Mouse (Mus musculus) heart, embryonic 13.5 days (tissue): ENCODE measurements at regions not wholly inside any gene's neighbourhood (a gene's known extent, or its start where the extent isn't known, plus 50 kb on each side); places are given as distances from the start of the nearest gene placed in this dataset.

ENCODE experiments used
- ATAC-seq: fragments of 200-750 bp; cut with Nextera tagmentation; 2 replicates; pipeline ENCODE4 v1.8.0; 2017; ENCODE audit warnings: moderate TSS enrichment; ENCODE audit not compliant: insufficient number of reproducible peaks, low FRiP score, low TSS enrichment; ENCODE audit errors: extremely low read depth
- H3K27ac ChIP-seq: fragments of 300-500 bp; sonication (generic); replicated peaks from 2 replicates; pipeline ENCODE4 v1.5.1; 2015; ENCODE audit warnings: moderate library complexity, mild to moderate bottlenecking, inconsistent platforms
- H3K27me3 ChIP-seq: fragments of 300-500 bp; sonication (generic); replicated peaks from 2 replicates; pipeline ENCODE4 v1.6.1; 2015; ENCODE audit warnings: mild to moderate bottlenecking, inconsistent platforms
- H3K36me3 ChIP-seq: fragments of 300-500 bp; sonication (generic); 2 replicates; pipeline ENCODE4 v1.6.1; 2015; ENCODE audit warnings: mild to moderate bottlenecking, inconsistent platforms
- H3K4me1 ChIP-seq: fragments of 300-500 bp; sonication (generic); 2 replicates; pipeline ENCODE4 v1.6.1; 2015; ENCODE audit warnings: inconsistent platforms
- H3K4me2 ChIP-seq: fragments of 300-500 bp; sonication (generic); 2 replicates; pipeline ENCODE4 v1.6.1; 2015; ENCODE audit warnings: inconsistent platforms, mild to moderate bottlenecking, moderate library complexity
- H3K4me3 ChIP-seq: fragments of 300-500 bp; sonication (generic); 2 replicates; pipeline ENCODE4 v1.5.1; 2015; ENCODE audit warnings: moderate library complexity, mild to moderate bottlenecking, inconsistent platforms
- H3K9ac ChIP-seq: fragments of 300-500 bp; sonication (generic); 2 replicates; pipeline ENCODE4 v1.6.1; 2015; ENCODE audit warnings: inconsistent platforms, mild to moderate bottlenecking, moderate library complexity
- H3K9me3 ChIP-seq: fragments of 300-500 bp; sonication (generic); 2 replicates; pipeline ENCODE4 v1.6.1; 2016; ENCODE audit warnings: inconsistent platforms
- WGBS: fragments of 180-500 bp; shearing (Covaris S2); methylation state at CpG from one replicate; pipeline ENCODE4 v1.1.7; 2015; ENCODE audit warnings: mixed read lengths; 5-methylcytosine and 5-hydroxymethylcytosine counted together

- WGBS: 87% methylated on average over 4 of the region's 4 CpGs
- no peak for ATAC-seq
- H3K4me2 ChIP-seq: no peak overlapping the region
Observed at GRCm38 (mm10) chr6:94900862-94901261, 200.9 kb upstream of the Lrig1 start.

GRCm38 (mm10) chr6:94898881-94899280, 198.9 kb upstream of the Lrig1 start:
- no peak for ATAC-seq

More at GRCm38 (mm10) chr6:94900862-94901261, 200.9 kb upstream of the Lrig1 start:
- Histone ChIP-seq H3K36me3 (no peaks in the 10 kb centered on the region), H3K9me3 (no peaks in the 10 kb centered on the region), H3K27me3 (no peaks in the 10 kb centered on the region), H3K27ac (no peak overlapping the region), H3K4me3 (no peak overlapping the region), H3K4me1 (no peaks in the 10 kb centered on the region), H3K9ac (no peak overlapping the region)

GRCm38 (mm10) chr6:94890165-94890564, 190.2 kb upstream of the Lrig1 start:
- H3K4me3 ChIP-seq: no peak overlapping the region
- no peak overlapping the region for H3K4me2 ChIP-seq
- no peak overlapping the region for H3K9ac ChIP-seq
- WGBS: 42% methylated on average over 3 of the region's 3 CpGs
- no peak for ATAC-seq
- 0 out of 2 replicates have a peak, but pooled peaks cover 3% of the 10 kb centered on the region for H3K27me3 ChIP-seq
- no peaks in the 10 kb centered on the region for H3K9me3 ChIP-seq
- H3K4me1 ChIP-seq: peaks cover 47% of the 10 kb centered on the region
- H3K36me3 ChIP-seq: no peaks in the 10 kb centered on the region
- peak overlapping the region; percentile 29; the same call in 1 of the 2 replicates for H3K27ac ChIP-seq

More at GRCm38 (mm10) chr6:94898881-94899280, 198.9 kb upstream of the Lrig1 start:
- H3K36me3 ChIP-seq: no peaks in the 10 kb centered on the region
- no peak overlapping the region for H3K9ac ChIP-seq
- 87% methylated on average over 9 of the region's 9 CpGs for WGBS
- no peak overlapping the region for H3K4me3 ChIP-seq
- H3K9me3 ChIP-seq: no peaks in the 10 kb centered on the region
- H3K4me2 ChIP-seq: no peak overlapping the region
- no peak overlapping the region for H3K27ac ChIP-seq
- no peaks in the 10 kb centered on the region for H3K27me3 ChIP-seq
- no peaks in the 10 kb centered on the region for H3K4me1 ChIP-seq

GRCm38 (mm10) chr6:94889271-94889670, 189.3 kb upstream of the Lrig1 start:
- Histone ChIP-seq H3K36me3 (no peaks in the 10 kb centered on the region), H3K4me3 (no peak overlapping the region), H3K27ac (no peak overlapping the region), H3K9me3 (no peaks in the 10 kb centered on the region), H3K9ac (no peak overlapping the region), H3K4me1 (peaks cover 47% of the 10 kb centered on the region), H3K27me3 (0 out of 2 replicates have a peak, but pooled peaks cover 3% of the 10 kb centered on the region), H3K4me2 (no peak overlapping the region)
- ATAC-seq: no peak
- WGBS: 39% methylated on average over 10 of the region's 10 CpGs

DNA sequence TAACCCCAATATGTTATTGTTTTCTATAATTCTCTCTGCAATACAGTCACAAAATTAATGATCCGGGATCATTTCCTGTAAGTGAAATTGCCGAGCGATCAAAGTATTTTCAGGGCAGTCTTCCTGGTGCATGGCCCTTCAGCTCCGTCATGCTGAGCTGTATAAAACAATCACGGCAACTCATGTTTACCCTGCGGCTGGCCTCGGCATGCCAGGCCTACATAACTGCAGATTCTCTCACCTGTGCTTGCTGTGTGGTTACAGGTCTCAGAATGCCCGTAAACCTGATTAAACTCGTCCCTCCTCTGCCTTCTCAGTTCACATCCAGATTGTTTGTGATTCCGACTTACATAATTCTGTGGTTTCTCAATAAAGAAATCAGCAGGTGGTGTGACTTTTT, 181.2 kb upstream of the Lrig1 start:
- H3K4me3 ChIP-seq: no peak overlapping the region
- ATAC-seq: no peak
- H3K4me1 ChIP-seq: no peaks in the 10 kb centered on the region
- no peaks in the 10 kb centered on the region; the same call in 1 of the 2 replicates for H3K9me3 ChIP-seq
- H3K27me3 ChIP-seq: 0 out of 2 replicates have a peak, but pooled peaks cover 5% of the 10 kb centered on the region
- no peak overlapping the region for H3K27ac ChIP-seq
- 81% methylated on average over 10 of the region's 10 CpGs for WGBS
- no peaks in the 10 kb centered on the region for H3K36me3 ChIP-seq
- H3K4me2 ChIP-seq: no peak overlapping the region
- H3K9ac ChIP-seq: no peak overlapping the region

DNA sequence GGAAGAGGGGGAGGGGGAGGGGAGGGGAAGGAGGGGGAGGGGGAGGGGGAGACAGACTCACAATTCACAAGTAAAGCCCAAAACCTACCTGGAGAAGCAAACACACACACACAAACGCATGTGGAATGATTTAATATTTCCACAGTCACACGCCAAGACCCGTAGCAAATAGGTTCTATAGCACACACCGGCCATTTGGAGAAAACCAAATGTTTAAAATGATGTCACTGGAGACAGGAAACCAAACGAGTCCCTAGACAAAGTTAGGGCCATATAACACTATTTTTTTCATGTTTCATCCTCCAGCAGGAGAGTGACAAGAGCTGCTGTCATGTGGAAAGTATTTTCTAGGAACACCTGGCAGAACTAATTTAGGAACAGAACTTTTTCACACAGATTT, 175.9 kb upstream of the Lrig1 start:
- ATAC-seq: no peak
- 77% methylated on average over 5 of the region's 5 CpGs for WGBS
- H3K4me2 ChIP-seq: no peak overlapping the region
- H3K27ac ChIP-seq: no peak overlapping the region
- no peak overlapping the region for H3K4me3 ChIP-seq
- no peaks in the 10 kb centered on the region; the same call in 1 of the 2 replicates for H3K9me3 ChIP-seq
- 0 out of 2 replicates have a peak, but pooled peaks cover 5% of the 10 kb centered on the region for H3K27me3 ChIP-seq
- no peak overlapping the region for H3K9ac ChIP-seq
- H3K4me1 ChIP-seq: no peaks in the 10 kb centered on the region
- no peaks in the 10 kb centered on the region for H3K36me3 ChIP-seq

- Histone ChIP-seq H3K4me2 (no peak overlapping the region), H3K4me3 (no peak overlapping the region), H3K4me1 (no peaks in the 10 kb centered on the region), H3K36me3 (no peaks in the 10 kb centered on the region), H3K27ac (no peak overlapping the region), H3K9me3 (no peaks in the 10 kb centered on the region; the same call in 1 of the 2 replicates), H3K27me3 (0 out of 2 replicates have a peak, but pooled peaks cover 5% of the 10 kb centered on the region), H3K9ac (no peak overlapping the region)
- no peak for ATAC-seq
- 85% methylated on average over 4 of the region's 4 CpGs for WGBS
Observed at GRCm38 (mm10) chr6:94875065-94875464, 175.1 kb upstream of the Lrig1 start.

DNA sequence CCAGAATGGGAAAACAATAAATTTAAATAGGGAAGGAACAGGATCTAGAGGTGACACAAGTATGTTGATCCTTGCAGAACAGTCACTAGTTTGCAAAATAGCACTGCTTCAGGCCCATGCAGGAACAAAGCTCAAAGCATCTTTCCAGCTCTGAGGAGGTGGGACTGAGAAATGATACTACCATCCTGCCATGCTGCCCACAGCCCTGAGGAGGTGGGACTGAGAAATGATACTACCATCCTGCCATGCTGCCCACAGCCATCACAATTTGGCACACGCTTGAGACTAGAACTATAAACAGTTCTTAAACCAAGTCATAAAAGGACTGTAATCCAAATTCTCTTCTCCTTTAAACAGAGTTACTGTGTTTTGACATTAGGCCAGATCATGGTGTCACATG, 174.5 kb upstream of the Lrig1 start:
- no peak for ATAC-seq
- Histone ChIP-seq H3K4me3 (no peak overlapping the region), H3K9me3 (no peaks in the 10 kb centered on the region), H3K4me1 (no peaks in the 10 kb centered on the region), H3K27ac (no peak overlapping the region), H3K4me2 (no peak overlapping the region), H3K9ac (no peak overlapping the region), H3K27me3 (0 out of 2 replicates have a peak, but pooled peaks cover 5% of the 10 kb centered on the region), H3K36me3 (no peaks in the 10 kb centered on the region)
- WGBS: 76% methylated on average over 1 of the region's 1 CpGs

GRCm38 (mm10) chr6:94867952-94868351, 168.0 kb upstream of the Lrig1 start:
- no peaks in the 10 kb centered on the region for H3K9me3 ChIP-seq
- H3K36me3 ChIP-seq: no peaks in the 10 kb centered on the region
- no peak for ATAC-seq
- H3K9ac ChIP-seq: peak overlapping the region; percentile 28; the same call in 1 of the 2 replicates
- peaks cover 27% of the 10 kb centered on the region for H3K4me1 ChIP-seq
- H3K27me3 ChIP-seq: peaks cover 6% of the 10 kb centered on the region; the same call in 1 of the 2 replicates
- WGBS: 41% methylated on average over 3 of the region's 3 CpGs
- H3K4me3 ChIP-seq: no peak overlapping the region
- H3K27ac ChIP-seq: no peak overlapping the region
- no peak overlapping the region for H3K4me2 ChIP-seq

DNA sequence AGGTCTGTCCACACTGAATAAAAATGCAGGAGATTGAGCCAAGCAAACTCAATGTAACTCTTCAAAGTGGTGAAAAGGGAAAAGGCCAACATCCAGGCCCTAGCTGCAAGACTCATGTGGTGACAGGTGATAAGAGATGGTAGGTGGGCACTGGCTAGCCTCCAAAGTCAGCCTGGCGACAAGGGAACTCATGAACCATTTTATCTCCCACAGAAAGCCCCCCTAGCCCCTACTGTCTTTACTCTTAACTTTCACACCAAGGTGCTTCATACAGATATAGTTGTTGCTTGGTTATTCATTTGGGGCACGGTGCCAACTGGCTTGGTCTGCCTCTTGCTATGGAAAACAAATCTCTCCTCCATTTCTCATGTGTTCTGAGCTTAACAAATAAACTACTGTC, 165.5 kb upstream of the Lrig1 start:
- no peak overlapping the region for H3K4me3 ChIP-seq
- peak overlapping the region; percentile 70 for H3K27ac ChIP-seq
- peaks cover 27% of the 10 kb centered on the region for H3K4me1 ChIP-seq
- no peaks in the 10 kb centered on the region for H3K9me3 ChIP-seq
- H3K36me3 ChIP-seq: no peaks in the 10 kb centered on the region
- H3K9ac ChIP-seq: no peak overlapping the region
- H3K27me3 ChIP-seq: peaks cover 6% of the 10 kb centered on the region; the same call in 1 of the 2 replicates
- 20% methylated on average over 2 of the region's 2 CpGs for WGBS
- ATAC-seq: peak; percentile 14; the same call in 1 of the 2 replicates
- H3K4me2 ChIP-seq: peak overlapping the region; percentile 33

DNA sequence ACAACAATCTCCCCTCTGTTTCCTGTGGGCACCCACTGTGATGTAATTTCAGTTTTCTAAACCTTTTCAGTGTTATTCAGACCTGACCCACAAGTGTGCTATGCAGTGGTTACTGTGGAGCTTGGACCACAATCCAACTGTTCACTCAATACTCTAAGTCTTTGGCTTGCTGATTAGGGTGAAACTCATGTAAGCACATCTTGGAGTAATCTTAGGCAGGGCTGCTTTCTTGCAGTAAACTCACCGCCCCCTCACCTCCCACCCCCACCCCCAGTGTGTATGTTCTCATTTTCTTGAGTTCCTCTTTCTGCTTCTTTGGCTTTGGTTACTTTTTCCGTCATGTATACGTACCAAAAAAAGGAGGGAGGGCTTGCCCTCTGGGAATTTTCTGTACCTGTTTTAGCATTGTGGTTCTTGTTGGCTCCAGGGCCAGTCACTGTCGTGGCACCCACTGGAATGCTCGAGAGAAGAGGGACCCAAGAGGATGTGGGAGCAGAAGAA, 158.2 kb upstream of the Lrig1 start:
- no peaks in the 10 kb centered on the region for H3K36me3 ChIP-seq
- no peak for ATAC-seq
- H3K27ac ChIP-seq: no peak overlapping the region
- no peaks in the 10 kb centered on the region for H3K9me3 ChIP-seq
- H3K4me1 ChIP-seq: no peaks in the 10 kb centered on the region
- 69% methylated on average over 5 of the region's 5 CpGs for WGBS
- H3K9ac ChIP-seq: no peak overlapping the region
- H3K27me3 ChIP-seq: peaks cover 4% of the 10 kb centered on the region; the same call in 1 of the 2 replicates
- H3K4me2 ChIP-seq: no peak overlapping the region
- no peak overlapping the region for H3K4me3 ChIP-seq

GRCm38 (mm10) chr6:94850121-94850520, 150.2 kb upstream of the Lrig1 start:
- ATAC-seq: no peak
- Histone ChIP-seq H3K4me3 (no peak overlapping the region), H3K4me1 (peaks cover 5% of the 10 kb centered on the region), H3K9ac (no peak overlapping the region), H3K9me3 (no peaks in the 10 kb centered on the region), H3K4me2 (no peak overlapping the region), H3K27me3 (0 out of 2 replicates have a peak, but pooled peaks cover 9% of the 10 kb centered on the region), H3K36me3 (no peaks in the 10 kb centered on the region), H3K27ac (no peak overlapping the region)
- 40% methylated on average over 5 of the region's 5 CpGs for WGBS
